Mouse (Mus musculus): ENCODE results near the gene B4galt4.
"Not testable (repeated sequence)": the region's sequence is repeated elsewhere in the genome, so short reads cannot be mapped to it uniquely, and the experiment has no call there.

The B4galt4 gene

DNA sequence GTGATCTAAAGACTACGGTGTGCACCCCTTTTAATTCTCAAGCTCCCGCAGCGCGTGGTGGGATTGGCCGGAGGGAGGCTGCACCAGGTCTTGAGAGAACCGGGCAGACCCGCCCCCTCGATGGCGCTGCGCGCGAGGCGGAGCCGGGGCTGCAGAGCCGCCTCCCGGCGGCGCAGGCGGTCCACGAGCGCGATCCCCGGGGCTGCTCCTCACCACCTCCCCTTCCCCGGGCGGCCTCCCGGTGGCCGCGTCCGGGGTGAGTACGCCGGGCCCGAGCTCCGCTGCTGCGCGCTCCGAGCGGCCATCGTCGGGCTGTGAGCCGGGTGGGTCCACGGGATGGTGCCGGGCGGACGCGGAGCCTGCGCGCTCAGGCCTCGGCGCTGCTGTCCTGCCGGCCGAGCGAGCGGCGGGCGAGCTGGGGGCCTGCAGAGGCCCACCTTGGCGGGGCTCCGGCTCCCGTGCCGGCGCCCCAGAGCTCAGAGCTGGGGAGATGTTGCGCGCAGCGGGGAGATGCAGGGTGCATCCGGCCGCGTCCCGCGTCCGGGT, at the start of gene B4galt4:
Gene B4galt4, plus strand, starts transcription at position 152 of the 546 bp plus-strand sequence.
- peak; percentile 75 to 77 for DNase-seq (ENCODE audit: low spot score in 2 of 2)

DNA sequence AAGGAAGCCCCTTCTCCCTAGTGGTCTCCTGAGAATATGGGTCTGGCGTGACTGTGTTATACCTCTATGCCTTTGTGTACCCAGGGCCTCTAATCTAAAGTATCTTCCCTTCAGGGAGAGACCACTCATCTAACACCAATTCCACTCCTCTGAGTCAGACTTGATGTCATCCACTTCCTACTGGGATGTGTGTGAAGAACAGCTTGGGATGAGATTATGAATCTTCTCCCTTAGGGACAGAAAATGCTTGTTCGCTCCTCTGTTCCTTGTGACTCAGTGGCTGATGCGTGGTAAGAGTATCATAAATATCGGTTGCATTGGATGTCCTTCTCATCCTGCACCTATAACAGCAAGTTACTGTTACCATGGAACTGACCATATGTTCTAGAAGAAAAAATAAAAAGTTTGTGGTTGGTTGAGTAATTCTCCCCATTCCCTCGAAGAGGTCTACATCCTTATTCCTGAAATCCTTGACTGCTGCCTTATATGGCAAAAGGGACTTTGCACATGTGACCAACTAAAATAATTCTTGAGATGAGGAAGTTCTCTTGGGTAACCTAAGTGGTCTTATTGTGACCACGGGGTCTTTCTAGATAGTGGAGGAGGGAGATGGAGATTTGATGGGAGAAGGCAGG, 47.0 kb upstream of the B4galt4 start:
- no peak for DNase-seq (ENCODE audit: low spot score in 2 of 2)

DNA sequence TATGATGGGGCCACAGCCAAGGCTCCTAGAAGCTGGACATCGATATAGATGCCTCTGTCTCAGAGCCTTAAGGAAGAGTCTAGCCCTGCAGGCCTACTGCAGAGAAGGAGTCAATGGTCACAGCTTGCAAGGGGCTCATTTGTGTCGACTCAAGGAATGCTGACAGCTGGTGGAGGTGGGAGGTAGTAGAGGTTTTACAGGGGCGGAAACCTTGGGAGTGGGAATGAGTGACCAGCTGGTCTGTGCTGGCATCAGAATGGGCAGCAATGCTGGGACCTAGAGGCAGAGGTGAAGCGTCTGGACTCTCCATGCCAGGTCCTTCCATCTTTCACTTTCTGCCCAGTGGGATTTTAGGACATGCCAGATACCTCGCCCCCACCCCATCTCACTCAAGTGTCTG, 46.5 kb upstream of the B4galt4 start:
- no peak for DNase-seq (ENCODE audit: low spot score in 2 of 2)

DNA sequence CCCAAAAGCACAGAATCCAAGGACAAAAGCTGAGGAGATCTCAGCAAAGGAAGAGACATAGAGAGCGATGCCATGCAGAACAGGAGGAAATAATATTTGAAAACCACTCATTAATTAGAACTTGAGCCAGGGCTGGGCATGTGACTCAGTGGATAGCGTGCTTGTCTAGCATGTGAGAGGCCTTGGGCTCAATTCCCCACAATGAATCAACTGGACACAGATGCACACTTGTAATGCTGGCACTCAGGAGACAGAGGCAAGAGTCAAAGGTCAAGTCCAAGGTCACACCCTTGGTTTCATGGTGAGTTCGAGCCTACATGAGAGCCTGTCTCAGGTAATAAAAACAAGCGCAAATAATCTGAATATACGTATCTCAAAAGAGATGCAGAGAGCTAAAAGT, 44.5 kb upstream of the B4galt4 start:
- no peak for DNase-seq (ENCODE audit: low spot score in 2 of 2)

DNA sequence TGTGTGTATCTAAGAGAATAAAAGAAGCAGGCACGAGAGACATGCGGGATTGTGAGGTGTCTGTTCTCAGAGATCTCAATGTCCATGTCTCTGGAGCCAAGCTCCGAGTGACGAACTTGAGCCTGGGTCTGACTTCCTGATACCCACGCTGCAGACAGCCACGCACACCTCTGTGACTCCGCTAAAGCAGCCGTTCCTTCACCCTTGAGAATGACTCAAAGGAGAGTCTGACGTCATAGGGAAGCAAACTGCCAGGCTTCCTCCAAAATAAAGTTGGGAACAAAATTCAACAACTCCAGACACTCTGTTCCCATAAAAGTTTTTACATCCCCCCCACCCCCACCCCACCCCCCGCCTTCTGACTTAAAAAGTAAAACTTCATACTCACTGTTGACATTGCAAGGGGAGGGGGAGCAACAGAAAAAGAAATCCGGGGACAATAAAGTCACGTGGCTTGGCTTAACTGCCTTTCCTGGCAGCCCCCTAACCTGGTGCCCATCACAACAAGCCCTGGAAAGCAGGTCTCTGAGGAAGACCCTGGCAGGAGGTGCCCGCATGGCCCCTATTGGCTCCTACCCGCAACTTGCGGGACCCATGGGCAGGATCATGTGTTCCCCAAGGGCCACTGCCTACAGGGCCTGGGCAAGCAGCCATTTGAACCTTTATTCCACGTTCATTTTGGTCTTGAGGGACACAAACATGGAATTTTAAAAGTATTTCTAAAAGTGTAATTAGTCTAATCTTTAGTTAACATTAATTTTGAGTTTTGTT, 41.5 kb upstream of the B4galt4 start:
- DNase-seq (ENCODE audit: low spot score in 2 of 2), result no peak

DNA sequence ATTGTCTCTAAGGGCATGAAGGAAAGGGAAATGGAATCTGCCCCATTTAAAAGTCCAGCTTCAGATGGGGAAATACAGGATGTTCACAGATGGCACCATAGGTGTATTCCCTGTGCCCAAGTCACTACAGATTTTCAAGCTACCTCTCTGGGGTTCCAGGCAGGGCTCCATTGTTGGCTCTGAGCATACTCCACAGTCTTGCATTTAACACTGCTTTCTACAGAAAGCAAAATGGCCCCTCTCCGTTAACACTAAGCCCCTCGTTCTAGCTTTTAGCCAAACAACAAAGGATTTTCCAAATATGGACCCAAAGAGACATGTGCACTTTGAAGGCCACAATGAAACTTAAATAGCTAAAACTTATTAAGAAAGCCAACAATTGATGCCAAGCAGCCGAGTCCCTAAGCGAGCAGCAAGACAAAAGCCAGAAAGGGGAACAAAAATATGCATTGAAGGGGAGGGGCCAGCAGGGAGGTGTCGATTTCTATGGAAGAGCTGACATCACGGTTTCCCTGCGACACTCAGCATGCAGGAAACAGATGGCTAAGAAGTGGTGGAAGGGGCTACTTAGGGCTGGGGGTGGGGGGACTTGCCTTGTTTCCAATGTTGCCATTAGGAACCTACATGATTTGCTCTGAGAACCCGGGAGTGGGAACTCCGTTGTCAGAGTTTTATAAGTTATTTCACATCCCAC, 40.4 kb upstream of the B4galt4 start:
- DNase-seq (ENCODE audit: low spot score in 2 of 2), result no peak

DNA sequence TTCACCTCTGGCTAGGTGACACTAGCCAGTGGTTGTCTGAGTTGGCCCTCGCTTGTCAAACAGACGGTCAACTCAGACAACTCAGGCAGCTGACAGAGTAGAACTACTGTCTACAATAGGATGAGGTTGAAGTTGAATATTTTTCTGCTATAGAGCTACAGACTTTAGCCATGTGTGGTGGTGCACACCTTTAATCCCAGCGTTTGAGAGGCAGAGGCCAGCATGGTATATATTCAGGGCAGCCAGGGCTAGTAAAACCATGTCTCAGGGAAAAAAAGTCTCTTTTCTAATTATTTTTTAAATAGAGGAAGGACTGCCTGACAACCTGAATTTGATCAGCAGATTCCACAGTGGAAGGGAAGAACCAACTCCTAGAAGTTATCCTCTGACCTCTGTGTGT, 39.7 kb upstream of the B4galt4 start:
- DNase-seq (ENCODE audit: low spot score in 2 of 2), result no peak

DNA sequence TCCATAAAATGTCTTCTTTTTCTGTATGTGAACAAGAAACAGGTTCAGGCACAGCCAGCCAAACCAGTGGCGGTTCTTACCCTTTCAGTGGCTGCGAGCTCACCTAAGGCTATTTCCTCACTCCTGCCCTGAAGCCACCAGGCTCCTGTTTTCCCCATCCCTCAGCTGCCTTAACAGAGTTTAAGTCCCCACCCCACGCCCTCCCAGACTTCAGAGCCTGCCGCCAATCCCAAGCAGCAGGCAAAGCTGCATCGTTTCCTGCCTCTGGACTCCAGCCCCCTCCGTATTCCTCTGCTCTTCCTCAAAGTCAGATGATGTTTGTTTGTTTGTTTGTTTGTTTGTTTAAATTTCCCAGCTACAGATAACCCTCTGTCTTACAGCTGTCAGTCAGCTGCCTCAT, 38.6 kb upstream of the B4galt4 start:
- DNase-seq (ENCODE audit: low spot score in 2 of 2), result no peak

DNA sequence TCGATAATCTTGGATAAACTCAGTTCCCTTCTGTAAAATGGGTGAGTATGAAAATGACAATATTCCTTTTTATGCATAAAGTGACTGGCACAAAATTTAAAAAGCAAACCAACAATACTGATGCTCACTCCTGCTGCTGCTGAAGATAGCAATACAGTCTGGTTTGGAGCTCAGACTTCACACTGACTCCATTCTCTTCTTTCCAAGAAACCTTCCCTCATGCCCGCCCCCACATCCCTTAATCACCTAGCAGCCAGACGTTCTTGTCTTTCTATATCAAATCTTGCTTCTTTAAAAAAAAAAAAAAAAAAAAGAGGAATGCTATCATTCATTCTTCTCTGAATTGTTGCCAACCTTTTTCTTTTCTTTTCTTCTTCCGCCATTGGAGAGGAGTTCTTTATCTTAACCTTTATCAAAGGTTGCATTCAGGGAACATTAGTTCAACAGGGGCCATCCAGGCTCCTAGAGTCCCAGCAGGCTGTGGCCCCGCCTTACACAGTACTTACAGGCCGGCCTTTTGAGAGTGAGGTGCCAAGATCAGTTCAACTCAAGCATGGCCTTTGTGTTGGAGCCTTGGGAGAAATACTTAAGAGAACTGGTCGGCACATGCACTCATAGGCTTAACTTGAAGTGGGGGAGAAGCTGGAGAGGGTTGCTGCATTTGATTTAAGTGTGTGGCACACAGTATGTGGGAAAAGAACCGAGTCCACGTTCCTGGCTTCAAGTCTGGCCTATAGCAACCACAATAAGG, 36.4 kb upstream of the B4galt4 start:
- DNase-seq (ENCODE audit: low spot score in 2 of 2), result no peak

DNA sequence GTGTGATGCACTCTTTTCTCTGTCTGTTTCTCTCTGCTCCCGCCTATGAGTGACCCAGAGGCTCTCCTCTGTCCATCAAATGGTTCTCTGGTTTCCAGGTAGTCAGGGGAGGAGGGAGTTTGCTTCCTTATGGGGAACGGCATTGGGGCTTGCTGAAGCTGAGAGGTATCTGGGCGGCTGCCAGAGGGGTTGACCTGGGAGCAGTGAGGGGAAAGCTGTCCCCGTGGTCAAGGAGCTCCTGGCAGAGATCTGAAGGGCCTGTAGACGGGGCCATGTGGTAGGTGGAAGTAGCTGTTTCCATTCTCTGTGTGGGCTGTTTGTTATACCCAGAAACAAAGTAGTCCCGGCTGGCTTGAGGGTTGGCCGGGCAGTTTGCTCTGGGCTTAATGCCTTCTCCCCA, 35.3 kb upstream of the B4galt4 start:
- no peak for DNase-seq (ENCODE audit: low spot score in 2 of 2)

DNA sequence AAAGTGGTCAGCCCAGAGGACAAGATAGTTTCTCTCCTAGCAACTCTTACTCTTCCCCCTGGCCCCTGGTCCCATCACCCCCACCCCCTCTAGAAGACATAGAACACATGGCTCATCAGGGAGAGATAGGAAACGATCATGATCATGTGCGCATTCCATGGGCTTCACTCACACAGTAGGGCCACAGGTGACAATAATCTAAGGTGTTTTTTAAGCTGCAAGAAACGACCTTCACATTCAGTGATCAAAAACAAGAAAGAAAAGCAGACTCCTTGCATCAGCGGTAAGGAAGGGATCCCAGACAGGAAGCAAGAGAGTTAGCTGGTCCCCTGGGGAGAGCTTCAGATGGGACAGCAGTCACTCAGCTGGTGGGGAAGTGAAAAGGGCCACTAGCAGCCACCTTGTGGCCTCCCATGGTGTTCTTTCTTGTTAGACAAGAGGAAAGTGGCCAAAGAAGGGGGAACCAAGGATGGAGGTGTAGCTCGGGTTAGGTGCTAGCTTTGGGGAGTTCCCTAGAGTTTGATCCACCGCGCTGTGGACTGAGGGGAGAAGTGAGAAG, 33.0 kb upstream of the B4galt4 start:
- DNase-seq (ENCODE audit: low spot score in 2 of 2), result no peak

DNA sequence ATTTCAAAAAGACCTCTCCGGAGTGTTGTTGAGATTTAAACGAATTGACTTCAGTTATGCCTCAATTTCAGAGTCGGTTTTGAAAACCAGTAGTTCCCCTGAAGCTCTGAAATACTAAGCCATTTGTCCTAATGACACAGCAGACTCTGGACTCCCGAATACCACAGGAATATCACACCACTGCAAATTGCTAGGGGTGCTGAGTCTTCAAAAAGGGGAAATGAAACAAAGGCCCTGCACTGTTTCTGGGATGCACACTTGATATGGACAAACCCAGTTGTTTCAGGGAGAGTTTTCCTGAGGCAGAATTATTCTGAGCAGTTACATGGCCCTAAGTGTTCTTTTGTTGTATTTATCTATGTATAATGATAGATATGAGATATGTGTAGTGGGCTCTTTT, 30.8 kb upstream of the B4galt4 start:
- DNase-seq (ENCODE audit: low spot score in 2 of 2), result no peak

DNA sequence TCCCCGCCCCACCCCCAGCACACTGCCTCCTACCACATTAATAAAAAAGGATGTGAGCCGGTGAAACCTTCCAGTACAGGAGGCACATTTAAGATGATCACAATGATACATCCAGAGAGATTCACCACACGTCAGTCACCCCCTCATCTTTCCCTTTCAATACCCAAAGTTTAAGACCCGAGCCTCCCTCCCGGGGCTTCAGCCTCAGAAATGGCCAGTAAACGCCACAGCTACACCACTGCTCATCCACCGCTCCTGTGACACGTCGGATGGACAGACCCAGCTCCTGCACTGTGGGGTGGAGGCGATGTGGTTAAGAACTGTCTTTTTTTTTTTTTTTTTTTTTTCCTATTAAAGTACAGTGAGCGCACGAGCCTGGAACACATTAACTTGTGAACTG, 30.0 kb upstream of the B4galt4 start:
- no peak for DNase-seq (ENCODE audit: low spot score in 2 of 2)

DNA sequence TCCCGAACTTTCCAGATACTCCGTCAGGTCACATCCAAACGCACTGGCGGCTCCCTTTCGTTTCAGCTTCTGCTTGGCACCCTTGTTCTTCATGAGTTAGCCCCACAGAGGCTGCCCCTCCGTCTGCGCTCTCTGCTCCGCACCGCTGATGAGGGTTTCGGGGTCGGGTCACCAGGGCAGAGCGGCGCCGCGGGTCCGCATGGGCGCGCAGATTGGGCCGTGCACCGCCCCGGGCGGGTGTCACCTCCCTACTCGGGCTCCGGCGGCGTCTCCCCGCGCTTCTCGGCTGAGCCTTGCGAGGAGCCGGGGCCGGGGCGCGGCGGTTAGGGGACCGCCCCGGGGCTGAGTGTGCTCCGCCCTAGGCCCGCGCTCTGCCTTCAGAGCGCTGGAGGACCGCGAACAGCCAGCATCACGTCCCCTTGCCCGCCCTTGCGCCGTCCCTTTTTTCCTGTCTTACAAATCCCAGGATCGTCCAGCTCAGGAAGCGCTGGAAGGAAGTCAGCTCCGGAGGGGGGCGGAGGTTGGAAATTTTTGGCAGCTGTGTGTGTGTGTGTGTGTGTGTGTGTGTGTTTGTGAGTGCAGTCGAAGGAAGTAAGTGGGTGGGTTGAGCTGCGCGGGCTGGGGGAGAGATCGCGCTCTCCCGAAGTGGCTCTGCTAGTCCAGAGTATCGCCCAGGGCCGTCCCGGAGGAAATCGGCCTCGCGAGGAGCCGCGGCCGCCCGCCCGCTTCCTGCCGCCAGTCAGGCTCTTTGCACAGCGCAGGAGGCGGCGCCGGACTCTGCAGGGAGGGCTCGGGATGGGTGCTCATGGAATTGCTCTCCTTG, 29.3 kb upstream of the B4galt4 start, which contains the start of gene Arhgap31:
Gene Arhgap31, minus strand, starts transcription at position 694 of the 823 bp plus-strand sequence.
- peak; percentile 71 for DNase-seq (ENCODE audit: low spot score in 2 of 2)

DNA sequence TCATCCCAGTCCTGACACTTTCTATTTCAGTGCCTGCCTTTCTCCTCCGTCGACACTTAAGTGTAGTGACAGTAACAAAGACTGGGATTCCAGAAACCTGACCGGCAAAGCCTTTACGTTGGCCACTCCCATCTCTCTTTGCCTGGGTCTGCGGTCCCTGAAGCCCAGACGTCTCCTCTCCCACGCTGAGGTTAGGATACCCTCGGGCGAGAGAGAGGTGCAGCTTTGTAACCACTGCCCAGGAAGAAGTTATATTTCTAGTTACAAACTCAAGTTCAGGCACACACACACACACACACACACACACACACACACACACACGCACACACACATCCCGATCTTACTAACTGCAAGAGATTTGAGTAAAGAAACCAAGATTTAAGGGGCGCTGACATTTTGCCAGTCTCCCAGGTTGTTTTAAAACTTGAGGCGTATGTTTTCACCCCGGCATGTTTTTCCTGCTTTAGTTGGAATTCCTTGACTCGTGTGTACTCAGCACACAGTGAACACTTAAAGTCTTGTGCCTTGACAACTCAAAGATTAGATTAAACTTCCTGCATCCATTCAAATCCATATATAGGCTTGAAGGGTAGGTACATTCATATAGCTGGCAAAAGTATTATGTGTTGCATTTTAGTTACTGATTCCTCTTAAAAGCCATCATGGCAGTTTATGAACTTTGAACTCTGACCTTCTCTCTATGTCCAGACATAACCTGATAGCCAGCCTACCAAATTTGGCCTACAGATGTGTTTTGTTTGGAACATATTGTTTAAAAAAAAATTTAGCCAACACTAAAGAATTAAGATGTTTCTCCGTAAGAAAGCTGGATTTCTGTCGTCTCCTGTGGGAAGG, 28.4 kb upstream of the B4galt4 start:
- no peak for DNase-seq (ENCODE audit: low spot score in 2 of 2)

DNA sequence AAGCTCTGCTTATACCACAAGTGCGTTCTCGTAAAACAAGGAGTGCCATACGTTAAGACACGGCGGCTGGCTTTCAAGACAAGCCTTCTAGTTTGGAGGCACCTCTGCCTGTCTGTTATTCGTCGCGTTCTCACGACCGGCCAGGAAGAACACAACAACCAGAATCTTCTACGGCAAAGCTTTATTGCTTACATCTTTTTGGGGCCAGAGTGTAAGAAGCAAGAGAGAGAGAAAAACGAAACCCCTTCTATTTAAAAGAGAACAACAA, 27.9 kb upstream of the B4galt4 start:
- not testable (repeated sequence) for DNase-seq (ENCODE audit: low spot score in 2 of 2)

DNA sequence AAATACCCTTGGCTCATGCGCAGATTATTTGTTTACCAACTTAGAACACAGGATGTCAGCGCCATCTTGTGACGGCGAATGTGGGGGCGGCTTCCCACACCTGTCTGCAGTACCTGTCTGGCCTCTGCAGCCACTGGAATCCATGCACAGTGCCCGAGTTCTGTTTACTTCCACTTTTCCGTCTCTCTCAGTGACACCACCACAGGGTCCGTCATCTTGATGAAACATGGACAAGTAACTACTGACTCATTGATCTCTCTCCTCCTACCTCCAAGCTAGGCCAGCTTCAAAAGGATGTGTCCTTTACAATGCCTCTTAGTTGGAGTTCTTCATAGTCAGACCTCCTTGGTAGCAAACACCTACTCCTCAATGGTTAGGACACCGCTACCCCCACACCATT, 20.7 kb upstream of the B4galt4 start:
- no peak for DNase-seq (ENCODE audit: low spot score in 2 of 2)

DNA sequence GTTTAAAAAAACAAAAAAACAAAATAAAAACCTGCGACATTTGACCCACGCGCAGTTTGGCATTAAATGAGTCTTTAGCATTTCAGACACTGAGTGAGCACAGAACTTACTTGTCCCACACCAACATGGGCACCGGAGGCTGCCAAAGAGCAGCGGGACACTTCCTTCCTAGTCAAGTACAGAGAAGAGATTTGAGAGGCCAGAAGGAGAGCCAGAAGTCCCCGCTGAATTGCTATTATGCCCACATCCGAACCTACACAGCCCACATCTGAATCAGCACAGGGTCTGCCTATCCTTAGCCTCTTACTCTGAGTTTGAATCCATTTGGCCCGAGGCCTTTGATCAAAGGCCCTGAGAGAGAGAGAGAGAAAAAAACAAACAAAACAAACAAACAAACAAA, 17.8 kb upstream of the B4galt4 start:
- DNase-seq (ENCODE audit: low spot score in 2 of 2), result no peak

DNA sequence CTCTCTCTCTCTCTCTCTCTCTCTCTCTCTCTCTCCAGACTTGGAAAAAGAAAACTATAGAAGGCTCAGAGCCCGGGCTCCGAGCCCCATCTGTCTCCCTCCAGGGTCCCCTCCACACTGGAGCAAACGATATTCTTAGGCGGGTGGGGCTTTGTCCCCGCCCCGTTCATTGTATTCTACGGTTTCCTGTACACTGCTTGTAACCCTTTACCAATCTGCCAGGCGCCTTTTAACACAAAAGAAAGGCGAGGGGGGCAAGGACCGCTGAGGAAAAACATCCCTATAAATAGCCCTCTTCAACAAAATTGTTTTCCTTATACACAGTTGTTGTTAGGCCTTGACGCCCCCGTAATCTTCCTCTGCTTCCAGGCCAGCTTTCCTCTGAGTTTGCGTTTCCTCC, 17.1 kb upstream of the B4galt4 start:
- no peak for DNase-seq (ENCODE audit: low spot score in 2 of 2)

DNA sequence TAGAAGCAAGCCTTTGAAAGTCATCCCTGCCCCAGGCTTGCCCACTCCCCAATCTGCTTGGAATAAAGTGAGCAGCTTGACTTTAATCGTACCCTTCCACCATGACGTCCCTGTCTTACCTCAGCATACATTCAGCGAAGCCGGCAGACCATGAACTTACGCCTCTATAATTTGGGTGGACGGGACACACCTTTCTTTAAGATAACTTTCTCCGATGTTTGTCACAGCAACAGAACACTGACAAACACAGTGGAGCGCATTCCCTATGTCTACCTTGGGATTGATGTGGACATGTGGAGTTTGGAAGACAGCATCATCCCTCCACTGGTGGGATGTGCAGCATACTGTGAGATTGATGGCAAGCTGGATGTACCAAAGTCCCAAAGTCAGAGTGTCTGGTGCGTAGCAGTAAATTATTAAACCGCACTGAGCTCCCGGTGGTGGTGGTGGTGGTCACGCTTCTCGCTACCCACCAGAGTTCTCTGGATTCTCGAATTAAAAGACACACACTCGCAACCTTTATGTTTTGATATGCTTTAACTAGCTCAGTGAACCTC, 13.4 kb upstream of the B4galt4 start:
- no peak for DNase-seq (ENCODE audit: low spot score in 2 of 2)

Data from urinary bladder, adult 18-20 months (tissue).